Mouse (Mus musculus) MEL (cell line): ENCODE data around the gene Clpb. TPM values are rescaled to one million over a fixed set of nuclear protein-coding genes. Genes with fewer than 3 reads are reported as not detected.

Experiments
- DNase-seq: peaks from one replicate; pipeline ENCODE4 v3.0.0; 2011; ENCODE audit warnings: low read depth, low spot score
- H3K27ac ChIP-seq: 2 replicates; pipeline ENCODE4 v1.5.1; 2012; ENCODE audit warnings: low read depth, mild to moderate bottlenecking, control low read depth, low read length, moderate library complexity; ENCODE audit not compliant: control insufficient read depth
- H3K27me3 ChIP-seq, 2 experiments: fragments of 150-350 bp in 1 of 2; sonication (generic) in 1 of 2; 2 replicates each; pipeline ENCODE4 v1.6.1; 2012; ENCODE audit warnings: low read length in 2 of 2, mild to moderate bottlenecking in 2 of 2, improper control_type of control experiment in 1 of 2, moderate library complexity in 1 of 2; ENCODE audit not compliant: insufficient read depth in 2 of 2, control insufficient read depth in 1 of 2
- H3K36me3 ChIP-seq, 2 experiments: 2 replicates each; pipeline ENCODE4 v1.6.1; 2012 to 2014; ENCODE audit warnings: low read length in 2 of 2, improper control_type of control experiment in 1 of 2, inconsistent platforms in 1 of 2, mild to moderate bottlenecking in 1 of 2; ENCODE audit not compliant: insufficient read depth in 2 of 2, control insufficient read depth in 1 of 2
- H3K4me1 ChIP-seq, 2 experiments: fragments of 150-350 bp in 1 of 2; sonication (generic) in 1 of 2; 2 replicates each; pipeline ENCODE4 v1.6.1; 2012; ENCODE audit warnings: low read length in 2 of 2, improper control_type of control experiment in 1 of 2, mild to moderate bottlenecking in 1 of 2; ENCODE audit not compliant: insufficient read depth in 2 of 2, control insufficient read depth in 1 of 2
- H3K4me3 ChIP-seq, 2 experiments: fragments of 150-350 bp in 1 of 2; sonication (generic) in 1 of 2; 2 replicates each; pipeline ENCODE4 v1.5.1; 2012; ENCODE audit warnings: low read depth in 2 of 2, low read length in 2 of 2, mild to moderate bottlenecking in 2 of 2, moderate library complexity in 2 of 2, control low read depth in 1 of 2, improper control_type of control experiment in 1 of 2; ENCODE audit not compliant: control insufficient read depth in 1 of 2, insufficient read depth in 1 of 2
- H3K79me2 ChIP-seq: 2 replicates; pipeline ENCODE4 v1.6.1; 2012; ENCODE audit warnings: mild to moderate bottlenecking, low read length, moderate library complexity; ENCODE audit not compliant: control insufficient read depth, poor library complexity, insufficient read depth
- H3K9ac ChIP-seq: 2 replicates; pipeline ENCODE4 v1.6.1; 2012; ENCODE audit warnings: low read depth, mild to moderate bottlenecking, control low read depth, low read length, moderate library complexity; ENCODE audit not compliant: control insufficient read depth, poor library complexity, severe bottlenecking
- H3K9me3 ChIP-seq: fragments of 150-350 bp; sonication (generic); replicated peaks from 2 replicates; pipeline ENCODE4 v1.6.1; 2012; ENCODE audit warnings: mild to moderate bottlenecking, low read length, improper control_type of control experiment, moderate library complexity; ENCODE audit not compliant: insufficient read depth
- CHD1 ChIP-seq: IDR thresholded peaks from 2 replicates; pipeline ENCODE4 v1.6.1; 2012; ENCODE audit warnings: low read depth, mild to moderate bottlenecking, inconsistent platforms, low read length, improper control_type of control experiment
- E2F4 ChIP-seq: IDR thresholded peaks from 2 replicates; pipeline ENCODE4 v1.6.1; 2011; ENCODE audit warnings: low read depth, low read length, improper control_type of control experiment, borderline replicate concordance
- EP300 ChIP-seq, 2 experiments: IDR thresholded peaks; 2 replicates each; pipeline ENCODE4 v1.6.1; 2011; ENCODE audit warnings: improper control_type of control experiment in 2 of 2, low read length in 2 of 2, low read depth in 1 of 2, mild to moderate bottlenecking in 1 of 2
- GATA1 ChIP-seq: IDR thresholded peaks from 2 replicates; pipeline ENCODE4 v1.6.1; 2011; ENCODE audit warnings: low read depth, low read length, improper control_type of control experiment
- HCFC1 ChIP-seq: IDR thresholded peaks from 2 replicates; pipeline ENCODE4 v1.6.1; 2012; ENCODE audit warnings: low read depth, mild to moderate bottlenecking, inconsistent platforms, low read length, improper control_type of control experiment, moderate library complexity
- MEF2A ChIP-seq: IDR thresholded peaks from 2 replicates; pipeline ENCODE4 v1.6.1; 2014; ENCODE audit warnings: low read depth, mild to moderate bottlenecking, inconsistent platforms, low read length, improper control_type of control experiment; ENCODE audit not compliant: poor library complexity, insufficient replicate concordance, severe bottlenecking; ENCODE audit errors: extremely low read depth
- MXI1 ChIP-seq: IDR thresholded peaks from 2 replicates; pipeline ENCODE4 v1.6.1; 2011; ENCODE audit warnings: mild to moderate bottlenecking, low read depth, low read length, improper control_type of control experiment
- MYC ChIP-seq: IDR thresholded peaks from 2 replicates; pipeline ENCODE4 v1.6.1; 2011; ENCODE audit warnings: low read depth, mild to moderate bottlenecking, low read length, improper control_type of control experiment, moderate library complexity
- POLR2AphosphoS2 ChIP-seq: IDR thresholded peaks from 2 replicates; pipeline ENCODE4 v1.6.1; 2011; ENCODE audit warnings: low read length, improper control_type of control experiment
- RAD21 ChIP-seq: IDR thresholded peaks from 2 replicates; pipeline ENCODE4 v1.6.1; 2011; ENCODE audit warnings: mild to moderate bottlenecking, low read depth, low read length, improper control_type of control experiment
- SIN3A ChIP-seq: IDR thresholded peaks from 2 replicates; pipeline ENCODE4 v1.6.1; 2012; ENCODE audit warnings: low read length, improper control_type of control experiment, inconsistent platforms
- TAL1 ChIP-seq: IDR thresholded peaks from 2 replicates; pipeline ENCODE4 v1.6.1; 2012; ENCODE audit warnings: mild to moderate bottlenecking, inconsistent platforms, low read length, moderate library complexity, mixed read lengths
- TCF12 ChIP-seq: IDR thresholded peaks from 2 replicates; pipeline ENCODE4 v1.6.1; 2014; ENCODE audit warnings: low read depth, mild to moderate bottlenecking, inconsistent platforms, low read length, improper control_type of control experiment, moderate library complexity
- USF1 ChIP-seq: IDR thresholded peaks from 2 replicates; pipeline ENCODE4 v1.6.1; 2014; ENCODE audit warnings: low read depth, mild to moderate bottlenecking, inconsistent platforms, low read length, improper control_type of control experiment, moderate library complexity
- ZMIZ1 ChIP-seq: IDR thresholded peaks from 2 replicates; pipeline ENCODE4 v1.6.1; 2012; ENCODE audit warnings: low read depth, mild to moderate bottlenecking, inconsistent platforms, low read length, improper control_type of control experiment, moderate library complexity
- polyA plus RNA-seq, 2 experiments: library from polyadenylated mRNA; stranded (reverse) in 1 of 2; unstranded in 1 of 2; fragments of >175 nt in 1 of 2; fragments of >200 nt in 1 of 2; gene quantifications; 2 replicates each; pipeline versions ENCODE4 v1.2.1 to v1.2.4; 2012; ENCODE audit warnings: low replicate concordance in 2 of 2, low read depth in 1 of 2; ENCODE audit not compliant: insufficient read length in 2 of 2, insufficient read depth in 1 of 2, missing spikeins in 1 of 2
- total RNA-seq: library from RNA; depleted of rRNA; stranded (reverse); fragments of 300-350 nt; gene quantifications from 2 replicates; pipeline ENCODE4 v1.2.3, GENCODE M21; 2012

Clpb gene
- total and polyA plus RNA-seq, 3 experiments: 59.0 to 71.5 TPM; not detected in 1

- Histone ChIP-seq H3K4me1 (peaks cover 0 to 14% of the 10 kb centered on the region in 2 experiments; a peak in 2 of 4 replicates), H3K9ac (no peak overlapping the region), H3K9me3 (no peaks in the 10 kb centered on the region), H3K27me3 (no peaks in the 10 kb centered on the region), H3K27ac (no peak overlapping the region), H3K4me3 (no peak overlapping the region), H3K79me2 (no peaks in the 10 kb centered on the region), H3K36me3 (peaks cover 0 to 3% of the 10 kb centered on the region in 2 experiments; a peak in 2 of 4 replicates)
- no peak for DNase-seq
- no peak; the same call in 1 of the 2 replicates for TF ChIP-seq MXI1
- no peak for TF ChIP-seq HCFC1
- no peak for TF ChIP-seq CHD1
- TF ChIP-seq EP300 (IDR thresholded peaks at IDR 0.05; ENCODE audit: low read depth in 1 of 2, low read length in 2 of 2): peak in 1 of 2 experiments; percentile 29; a peak in 1 of 4 replicates
- TF ChIP-seq USF1: no peak
- TF ChIP-seq TCF12: peak; percentile 24; the same call in 1 of the 2 replicates
- TF ChIP-seq POLR2AphosphoS2: no peak
- no peak for TF ChIP-seq GATA1
Observed at GRCm38 (mm10) chr7:101676033-101676761, 12.8 kb downstream of the Clpb start.

DNA sequence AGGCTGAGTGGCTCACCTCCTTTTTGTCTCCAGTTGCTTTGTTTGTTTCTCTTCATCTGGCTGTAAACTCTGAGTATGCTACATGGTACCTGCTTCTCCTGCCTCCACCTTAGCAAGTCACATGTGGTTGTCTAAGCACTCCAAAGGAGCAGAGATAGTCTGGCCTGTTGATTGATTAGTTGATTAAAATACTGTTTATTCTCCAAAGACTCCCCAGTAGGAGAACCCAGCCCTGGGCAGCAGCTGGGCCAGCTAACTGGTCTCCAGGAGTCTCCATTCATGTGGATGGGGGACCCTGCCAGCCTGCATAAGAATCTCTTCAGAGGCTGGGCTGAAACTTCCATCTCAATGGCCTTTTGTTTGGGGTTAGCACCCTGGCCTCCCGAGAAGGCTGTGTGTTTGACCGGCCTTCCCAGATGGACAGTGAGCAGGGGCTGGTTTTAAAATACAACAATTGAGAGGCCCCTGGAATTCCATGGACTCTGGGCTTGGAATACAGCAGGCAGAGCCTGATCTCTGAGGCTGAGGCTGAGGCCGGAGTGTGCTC lies 13.4 kb downstream of the Clpb start:
- Histone ChIP-seq H3K9me3 (no peaks in the 10 kb centered on the region), H3K4me1 (peaks cover 0 to 14% of the 10 kb centered on the region in 2 experiments; a peak in 2 of 4 replicates), H3K4me3 (no peak overlapping the region), H3K9ac (no peak overlapping the region), H3K36me3 (peaks cover 0 to 3% of the 10 kb centered on the region in 2 experiments; a peak in 2 of 4 replicates), H3K79me2 (0 out of 2 replicates have a peak, but pooled peaks cover 1% of the 10 kb centered on the region), H3K27me3 (no peaks in the 10 kb centered on the region), H3K27ac (no peak overlapping the region)
- no peak for DNase-seq
- TF ChIP-seq SIN3A (no peak), TAL1 (no peak), ZMIZ1 (no peak), E2F4 (no peak), MEF2A (no peak), MYC (no peak), RAD21 (no peak)
